Mouse (Mus musculus) kidney, adult 2 months (tissue): ENCODE data around the gene Mettl1.

ENCODE experiments used
- CTCF ChIP-seq: fragments of 200-500 bp; conservative IDR thresholded peaks from 2 replicates; pipeline ENCODE4 v1.5.1; 2011; ENCODE audit warnings: low read depth, mild to moderate bottlenecking, control low read depth, low read length, moderate library complexity, mixed read lengths; ENCODE audit not compliant: insufficient read depth, insufficient read length
- POLR2A ChIP-seq: fragments of 200-500 bp; IDR thresholded peaks from one replicate; pipeline ENCODE4 v1.6.1; 2011; ENCODE audit warnings: low read depth, low read length, control low read depth

GRCm38 (mm10) chr10:127076082-127076481, 34.9 kb downstream of the Mettl1 start:
- TF ChIP-seq CTCF (no peak), POLR2A (no peak)
